Mouse (Mus musculus): ENCODE measurements around the gene Cyth1. TPM values are rescaled to one million over a fixed set of nuclear protein-coding genes. Genes with fewer than 3 reads are reported as not detected.

Gene Cyth1
- total and polyA plus RNA-seq, 3 experiments: 49.7 to 108 (median 79.7) TPM

- no peaks in the 10 kb centered on the region for H3K9me3 ChIP-seq (replicated peaks; ENCODE audit: low read length)
- peak; percentile 87 for DNase-seq (ENCODE audit: extremely low read depth)
- TF ChIP-seq RCOR1 (conservative IDR thresholded peaks at IDR 0.05; ENCODE audit: low read depth, low read length) (no peak), MYC (IDR thresholded peaks at IDR 0.05; ENCODE audit: low read depth, low read length) (peak; percentile 79; the same call in 1 of the 2 replicates), PAX5 (IDR thresholded peaks at IDR 0.05; ENCODE audit: low read length) (no peak), HCFC1 (IDR thresholded peaks at IDR 0.05; ENCODE audit: low read depth, low read length) (no peak), ZNF384 (IDR thresholded peaks at IDR 0.05; ENCODE audit: low read depth, low read length) (no peak), MXI1 (IDR thresholded peaks at IDR 0.05; ENCODE audit: low read depth, low read length) (peak; percentile 89), JUN (IDR thresholded peaks at IDR 0.05; ENCODE audit: insufficient read depth, low read depth, low read length) (no peak), BHLHE40 (IDR thresholded peaks at IDR 0.05; ENCODE audit: low read depth, low read length) (peak; percentile 95), ELF1 (IDR thresholded peaks at IDR 0.05; ENCODE audit: low read depth, low read length) (no peak), RAD21 (IDR thresholded peaks at IDR 0.05; ENCODE audit: low read depth, low read length) (no peak), ZMIZ1 (IDR thresholded peaks at IDR 0.05; ENCODE audit: low read depth, low read length) (no peak), MAZ (IDR thresholded peaks at IDR 0.05; ENCODE audit: low read depth, low read length) (no peak), MEF2A (IDR thresholded peaks at IDR 0.05; ENCODE audit: borderline replicate concordance, low read depth, low read length) (no peak), TCF12 (IDR thresholded peaks at IDR 0.05; ENCODE audit: low read depth, low read length) (peak; percentile 97), GABPA (IDR thresholded peaks at IDR 0.05; ENCODE audit: insufficient replicate concordance, low read depth, low read length) (no peak), MAX (IDR thresholded peaks at IDR 0.05; ENCODE audit: low read length) (peak; percentile 86), USF1 (IDR thresholded peaks at IDR 0.05; ENCODE audit: low read depth, low read length) (no peak), CHD2 (IDR thresholded peaks at IDR 0.05; ENCODE audit: low read length) (no peak; the same call in 1 of the 2 replicates), SMC3 (IDR thresholded peaks at IDR 0.05; ENCODE audit: low read depth, low read length) (no peak), ETS1 (conservative IDR thresholded peaks at IDR 0.05; ENCODE audit: low read depth, low read length) (peak; percentile 88), EP300 (IDR thresholded peaks at IDR 0.05; ENCODE audit: low read length) (peak; percentile 79), CHD1 (IDR thresholded peaks at IDR 0.05; ENCODE audit: low read depth, low read length) (peak; percentile 19; the same call in 1 of the 2 replicates), KAT2A (IDR thresholded peaks at IDR 0.05; ENCODE audit: insufficient replicate concordance, low read length) (no peak), JUND (conservative IDR thresholded peaks at IDR 0.05; ENCODE audit: low read depth, low read length) (no peak), USF2 (conservative IDR thresholded peaks at IDR 0.05; ENCODE audit: low read depth, low read length) (no peak), IRF4 (IDR thresholded peaks at IDR 0.05; ENCODE audit: low read depth, low read length) (peak; percentile 52), SIN3A (IDR thresholded peaks at IDR 0.05; ENCODE audit: low read length) (peak; percentile 79)
- H3K27me3 ChIP-seq (replicated peaks): no peaks in the 10 kb centered on the region
- dilution Hi-C loops (cut with MboI; ENCODE audit: extremely low pct_ligation_motif_present, extremely low pct_unique_long_range_greater_than_20kb, low sequenced_read_pairs): no loop called here
- H3K4me3 ChIP-seq (replicated peaks in 1 of 3; ENCODE audit: low read depth in 2 of 3, low read length in 2 of 3, poor library complexity in 1 of 3): peak overlapping the region; percentile 0 to 44 (median 38)
- peak overlapping the region; percentile 90 for H3K4me2 ChIP-seq (ENCODE audit: insufficient read depth, low read depth, poor library complexity, severe bottlenecking)
- H3K79me2 ChIP-seq (replicated peaks; ENCODE audit: control insufficient read depth, extremely low read depth, insufficient read depth, poor library complexity, severe bottlenecking): peaks cover 39% of the 10 kb centered on the region
- peaks cover 0 to 4% of the 10 kb centered on the region in 2 experiments for H3K36me3 ChIP-seq (replicated peaks in 1 of 2; ENCODE audit: control insufficient read depth in 1 of 2, insufficient read depth in 1 of 2, low read length in 1 of 2)
- H3K4me1 ChIP-seq (ENCODE audit: control insufficient read depth in 1 of 2, insufficient read depth in 2 of 2): peaks cover 34 to 77% of the 10 kb centered on the region in 2 experiments
- H3K27ac ChIP-seq (ENCODE audit: insufficient read depth, low read depth): peak overlapping the region; percentile 87
- in situ Hi-C loops (cut with MboI; ENCODE audit: low pct_ligation_motif_present, low pct_unique_long_range_greater_than_20kb, low sequenced_read_pairs): no loop called here
- peak overlapping the region; percentile 54 for H3K9ac ChIP-seq (ENCODE audit: insufficient read depth, low read depth)
Observed at GRCm38 (mm10) chr11:118243627-118244261, 4.6 kb downstream of the Cyth1 start.
